Mouse (Mus musculus) neural tube, embryonic 13.5 days (tissue): ENCODE measurements around the gene Crim1. TPM values are rescaled to one million over a fixed set of nuclear protein-coding genes. Genes with fewer than 3 reads are reported as not detected.
A peak's percentile ranks its signal among the peaks of the same experiment; 100 is the strongest.

ENCODE experiments used
- ATAC-seq: fragments of 200-750 bp; cut with Nextera tagmentation; 2 replicates; pipeline ENCODE4 v1.8.0; 2017; ENCODE audit warnings: low read depth, mild to moderate bottlenecking, moderate TSS enrichment, moderate library complexity
- H3K27ac ChIP-seq: fragments of 300-500 bp; sonication (generic); replicated peaks from 2 replicates; pipeline ENCODE4 v1.5.1; 2015; ENCODE audit warnings: moderate library complexity, mild to moderate bottlenecking, inconsistent platforms
- H3K27me3 ChIP-seq: fragments of 300-500 bp; sonication (generic); 2 replicates; pipeline ENCODE4 v1.6.1; 2015; ENCODE audit warnings: mild to moderate bottlenecking, inconsistent platforms
- H3K36me3 ChIP-seq: fragments of 300-500 bp; sonication (generic); 2 replicates; pipeline ENCODE4 v1.6.1; 2015; ENCODE audit warnings: mild to moderate bottlenecking, inconsistent platforms
- H3K4me1 ChIP-seq: fragments of 300-500 bp; sonication (generic); replicated peaks from 2 replicates; pipeline ENCODE4 v1.6.1; 2015; ENCODE audit warnings: inconsistent platforms
- H3K4me2 ChIP-seq: fragments of 300-500 bp; sonication (generic); 2 replicates; pipeline ENCODE4 v1.6.1; 2015; ENCODE audit warnings: inconsistent platforms, mild to moderate bottlenecking, moderate library complexity
- H3K4me3 ChIP-seq: fragments of 300-500 bp; sonication (generic); 2 replicates; pipeline ENCODE4 v1.5.1; 2015; ENCODE audit warnings: mild to moderate bottlenecking, inconsistent platforms
- H3K9ac ChIP-seq: fragments of 300-500 bp; sonication (generic); 2 replicates; pipeline ENCODE4 v1.6.1; 2015; ENCODE audit warnings: moderate library complexity, mild to moderate bottlenecking, inconsistent platforms
- H3K9me3 ChIP-seq: fragments of 300-500 bp; sonication (generic); 2 replicates; pipeline ENCODE4 v1.6.1; 2016; ENCODE audit warnings: inconsistent platforms
- WGBS: fragments of 180-500 bp; shearing (Covaris S2); methylation state at CpG from one replicate; pipeline ENCODE4 v1.1.7; 2015; 5-methylcytosine and 5-hydroxymethylcytosine counted together
- polyA plus RNA-seq: library from polyadenylated mRNA; unstranded; fragments of >200 nt; fragmentation: Nextera tagmentation; extraction: Ambion mirVana; gene quantifications from 2 replicates; pipeline ENCODE4 v1.2.1, GENCODE M21; 2015

Gene Crim1
- polyA plus RNA-seq, 1 experiment from 2014 or later = 12.4 TPM

- no peak for ATAC-seq
- Histone ChIP-seq H3K4me3 (no peak overlapping the region), H3K27ac (no peak overlapping the region), H3K27me3 (no peaks in the 10 kb centered on the region), H3K4me2 (no peak overlapping the region), H3K9ac (no peak overlapping the region), H3K9me3 (no peaks in the 10 kb centered on the region), H3K4me1 (peaks cover 16% of the 10 kb centered on the region; the same call in 1 of the 2 replicates), H3K36me3 (no peaks in the 10 kb centered on the region; the same call in 1 of the 2 replicates)
- 80% methylated on average over 7 of the region's 7 CpGs for WGBS
These were observed 95.9 kb downstream of the Crim1 start for GRCm38 (mm10) chr17:78295979-78296378.

DNA sequence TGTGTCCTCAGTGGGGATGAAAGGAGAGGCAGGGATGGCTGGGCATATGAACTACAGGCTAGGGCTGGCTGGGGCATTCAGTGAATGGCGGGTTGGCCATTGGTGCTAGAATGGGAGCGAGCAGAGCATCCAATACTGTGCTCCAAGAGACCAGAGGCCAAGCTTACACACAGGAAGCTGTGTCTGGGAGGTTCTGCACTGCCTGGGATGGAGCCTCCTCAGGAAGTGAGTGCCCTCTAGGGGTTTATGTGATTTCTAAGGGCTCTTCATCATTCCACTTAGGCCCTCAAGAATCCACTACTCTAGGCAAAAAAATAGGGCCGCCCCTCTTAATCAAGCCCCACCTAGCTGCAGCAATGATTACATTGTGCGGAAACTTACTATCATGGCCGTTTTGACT, 98.1 kb downstream of the Crim1 start:
- Histone ChIP-seq H3K4me2 (no peak overlapping the region), H3K27me3 (no peaks in the 10 kb centered on the region), H3K9me3 (no peaks in the 10 kb centered on the region), H3K36me3 (peaks cover 5% of the 10 kb centered on the region; the same call in 1 of the 2 replicates), H3K27ac (no peak overlapping the region), H3K9ac (no peak overlapping the region), H3K4me3 (no peak overlapping the region), H3K4me1 (peaks cover 16% of the 10 kb centered on the region; the same call in 1 of the 2 replicates)
- ATAC-seq = no peak
- WGBS = 77% methylated on average over 5 of the region's 5 CpGs

DNA sequence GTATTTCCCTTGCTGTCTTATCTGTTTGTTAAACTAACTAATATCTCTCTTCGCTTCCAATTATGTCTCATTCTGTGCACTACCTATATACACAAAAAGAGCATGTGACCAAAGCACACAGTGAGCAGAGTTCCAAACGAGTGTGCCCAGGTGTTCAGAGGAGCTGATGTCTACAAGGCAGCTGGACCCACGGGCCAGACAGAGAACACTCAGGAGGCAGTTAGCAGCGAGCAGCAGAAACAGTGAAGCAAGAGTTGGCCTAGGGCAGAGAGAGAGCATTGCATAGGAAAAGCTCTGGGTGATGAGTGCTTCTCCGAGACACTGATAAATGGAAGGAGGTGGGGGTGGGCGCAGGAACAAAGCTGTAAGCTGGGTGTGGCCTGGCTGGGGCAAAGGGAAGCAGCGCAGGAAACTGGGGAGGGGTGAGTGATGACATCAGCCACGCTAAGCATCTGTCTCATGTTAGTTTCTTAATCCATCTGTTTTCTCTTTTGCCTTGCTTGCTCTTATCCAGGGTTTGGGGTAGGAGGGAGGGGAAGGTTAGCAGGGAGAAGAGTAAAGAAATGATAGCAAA, 99.0 kb downstream of the Crim1 start:
- WGBS = 53% methylated on average over 8 of the region's 8 CpGs
- H3K4me2 ChIP-seq = no peak overlapping the region
- ATAC-seq = no peak
- H3K27me3 ChIP-seq = no peaks in the 10 kb centered on the region
- peaks cover 11% of the 10 kb centered on the region; the same call in 1 of the 2 replicates for H3K36me3 ChIP-seq
- peaks cover 16% of the 10 kb centered on the region; the same call in 1 of the 2 replicates for H3K4me1 ChIP-seq
- H3K27ac ChIP-seq = no peak overlapping the region
- no peaks in the 10 kb centered on the region for H3K9me3 ChIP-seq
- no peak overlapping the region for H3K9ac ChIP-seq
- H3K4me3 ChIP-seq = no peak overlapping the region

- H3K4me3 ChIP-seq = no peak overlapping the region
- no peak overlapping the region for H3K9ac ChIP-seq
- H3K4me1 ChIP-seq = peaks cover 7% of the 10 kb centered on the region; the same call in 1 of the 2 replicates
- H3K27me3 ChIP-seq = no peaks in the 10 kb centered on the region
- ATAC-seq = no peak
- peaks cover 24% of the 10 kb centered on the region for H3K36me3 ChIP-seq
- H3K27ac ChIP-seq = no peak overlapping the region
- H3K4me2 ChIP-seq = no peak overlapping the region
- H3K9me3 ChIP-seq = no peaks in the 10 kb centered on the region
- WGBS = 90% methylated on average over 2 of the region's 2 CpGs
These were observed 103.0 kb downstream of the Crim1 start for GRCm38 (mm10) chr17:78303053-78303452.

- ATAC-seq = no peak
- peaks cover 2% of the 10 kb centered on the region; the same call in 1 of the 2 replicates for H3K4me1 ChIP-seq
- H3K27me3 ChIP-seq = no peaks in the 10 kb centered on the region
- no peaks in the 10 kb centered on the region for H3K9me3 ChIP-seq
- H3K4me2 ChIP-seq = no peak overlapping the region
- 88% methylated on average over 13 of the region's 13 CpGs for WGBS
- H3K27ac ChIP-seq = no peak overlapping the region
- H3K9ac ChIP-seq = no peak overlapping the region
- peaks cover 28% of the 10 kb centered on the region for H3K36me3 ChIP-seq
- no peak overlapping the region for H3K4me3 ChIP-seq
These were observed 104.0 kb downstream of the Crim1 start for GRCm38 (mm10) chr17:78304059-78304458.

- Histone ChIP-seq H3K4me3 (no peak overlapping the region), H3K27me3 (no peaks in the 10 kb centered on the region), H3K4me2 (no peak overlapping the region), H3K4me1 (no peaks in the 10 kb centered on the region), H3K36me3 (peaks cover 34% of the 10 kb centered on the region), H3K27ac (no peak overlapping the region), H3K9me3 (no peaks in the 10 kb centered on the region), H3K9ac (no peak overlapping the region)
- no peak for ATAC-seq
- 96% methylated on average over 9 of the region's 9 CpGs for WGBS
These were observed 106.4 kb downstream of the Crim1 start for GRCm38 (mm10) chr17:78306434-78306833.

GRCm38 (mm10) chr17:78308221-78308620, 108.2 kb downstream of the Crim1 start:
- H3K9me3 ChIP-seq = no peaks in the 10 kb centered on the region
- H3K4me3 ChIP-seq = no peak overlapping the region
- H3K4me2 ChIP-seq = no peak overlapping the region
- peaks cover 28% of the 10 kb centered on the region for H3K36me3 ChIP-seq
- H3K27ac ChIP-seq = no peak overlapping the region
- WGBS = 88% methylated on average over 9 of the region's 9 CpGs
- no peak for ATAC-seq
- H3K27me3 ChIP-seq = no peaks in the 10 kb centered on the region
- H3K4me1 ChIP-seq = no peaks in the 10 kb centered on the region
- no peak overlapping the region for H3K9ac ChIP-seq

- Histone ChIP-seq H3K4me3 (no peak overlapping the region), H3K4me2 (no peak overlapping the region), H3K4me1 (no peaks in the 10 kb centered on the region), H3K27ac (no peak overlapping the region), H3K9ac (no peak overlapping the region), H3K36me3 (peaks cover 35% of the 10 kb centered on the region), H3K27me3 (no peaks in the 10 kb centered on the region), H3K9me3 (no peaks in the 10 kb centered on the region)
- ATAC-seq = no peak
- WGBS = 74% methylated on average over 12 of the region's 12 CpGs
These were observed 113.0 kb downstream of the Crim1 start for GRCm38 (mm10) chr17:78313006-78313405.

DNA sequence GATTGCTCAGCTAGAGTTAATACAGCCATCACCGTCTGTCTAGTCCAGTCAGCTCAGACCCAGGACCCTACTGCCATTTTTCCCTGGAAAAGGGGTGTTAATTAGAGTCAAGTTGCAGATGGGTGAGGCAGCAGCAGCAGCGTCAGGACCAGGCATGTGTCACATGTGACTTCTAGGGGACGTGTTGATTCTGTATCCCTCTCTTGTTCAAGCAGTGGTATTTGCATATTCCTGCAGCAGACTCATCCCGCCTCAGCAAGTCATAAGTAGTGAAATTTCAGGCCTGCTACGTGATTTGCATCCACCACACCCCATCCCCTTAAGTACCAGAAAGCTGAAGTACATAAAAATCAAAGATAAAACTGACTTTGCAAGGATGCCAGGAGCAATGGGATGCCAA, 113.6 kb downstream of the Crim1 start:
- ATAC-seq = no peak
- no peak overlapping the region for H3K4me3 ChIP-seq
- H3K4me2 ChIP-seq = no peak overlapping the region
- H3K4me1 ChIP-seq = no peaks in the 10 kb centered on the region
- no peaks in the 10 kb centered on the region for H3K27me3 ChIP-seq
- H3K27ac ChIP-seq = no peak overlapping the region
- no peaks in the 10 kb centered on the region for H3K9me3 ChIP-seq
- H3K9ac ChIP-seq = no peak overlapping the region
- peaks cover 32% of the 10 kb centered on the region for H3K36me3 ChIP-seq
- 76% methylated on average over 5 of the region's 5 CpGs for WGBS

DNA sequence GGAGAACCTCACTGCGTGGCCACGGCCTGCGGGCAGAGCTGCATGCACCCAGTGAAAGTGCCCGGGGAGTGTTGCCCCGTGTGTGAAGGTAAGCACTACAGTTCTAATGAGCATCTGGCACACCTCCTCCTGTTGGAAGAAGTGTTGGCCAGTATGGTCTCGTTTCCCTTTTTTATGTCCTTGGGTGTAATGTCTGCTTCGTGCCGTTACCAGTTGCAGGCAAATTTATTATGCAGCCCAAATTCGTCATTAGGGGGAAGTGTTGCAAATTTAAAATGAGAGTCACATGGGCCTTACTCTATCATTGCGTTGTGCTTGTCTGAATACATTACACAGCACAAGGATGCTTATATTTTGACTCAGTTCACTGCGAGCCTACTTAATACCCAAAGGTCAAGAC, 115.6 kb downstream of the Crim1 start:
- Histone ChIP-seq H3K4me2 (no peak overlapping the region), H3K9ac (no peak overlapping the region), H3K27me3 (no peaks in the 10 kb centered on the region), H3K4me1 (no peaks in the 10 kb centered on the region), H3K4me3 (no peak overlapping the region), H3K36me3 (peaks cover 29% of the 10 kb centered on the region), H3K27ac (no peak overlapping the region), H3K9me3 (no peaks in the 10 kb centered on the region)
- 79% methylated on average over 11 of the region's 11 CpGs for WGBS
- ATAC-seq = peak; percentile 17; the same call in 1 of the 2 replicates

DNA sequence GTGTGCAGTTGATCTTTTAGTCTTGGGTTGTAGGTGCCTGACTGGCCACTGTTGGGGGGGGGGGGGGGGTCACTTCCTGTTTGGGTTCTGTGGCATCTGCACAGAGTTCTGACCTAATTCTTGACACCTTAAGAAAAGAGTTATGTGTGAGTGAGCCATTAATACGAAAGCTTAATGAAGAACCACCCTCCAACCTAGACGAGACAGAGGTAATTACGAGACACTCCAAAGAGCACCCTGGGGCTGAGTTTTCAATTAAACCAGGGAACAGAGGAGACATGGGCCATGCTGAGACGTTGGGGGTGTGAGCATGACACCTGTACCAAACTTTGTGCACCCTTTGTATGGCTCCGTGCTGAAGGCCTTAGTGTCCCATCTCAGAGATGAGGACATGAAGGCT, 117.3 kb downstream of the Crim1 start:
- peaks cover 2% of the 10 kb centered on the region; the same call in 1 of the 2 replicates for H3K4me1 ChIP-seq
- no peak overlapping the region for H3K27ac ChIP-seq
- WGBS = 70% methylated on average over 5 of the region's 5 CpGs
- no peaks in the 10 kb centered on the region for H3K27me3 ChIP-seq
- H3K9ac ChIP-seq = no peak overlapping the region
- H3K4me2 ChIP-seq = no peak overlapping the region
- no peak overlapping the region for H3K4me3 ChIP-seq
- no peaks in the 10 kb centered on the region for H3K9me3 ChIP-seq
- no peak for ATAC-seq
- peaks cover 29% of the 10 kb centered on the region for H3K36me3 ChIP-seq

DNA sequence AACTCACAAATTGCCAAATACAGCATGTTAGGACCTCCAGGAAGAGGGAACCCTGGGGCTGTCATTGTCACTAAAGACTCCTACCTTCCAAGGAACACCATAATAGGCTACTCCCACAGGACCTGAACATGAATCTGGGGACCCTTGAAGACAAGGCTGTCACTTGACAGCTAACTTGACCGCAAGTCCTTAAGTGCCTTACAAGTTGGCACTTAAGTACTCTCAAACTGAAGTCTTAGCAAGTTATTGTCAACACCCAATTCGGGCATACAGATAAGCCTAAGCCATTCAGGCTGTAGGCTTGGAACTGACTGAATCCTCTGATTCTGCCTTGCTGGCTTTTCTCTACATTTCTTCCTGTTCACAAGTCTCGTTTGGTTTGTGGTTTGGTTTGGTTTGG, 118.8 kb downstream of the Crim1 start:
- H3K36me3 ChIP-seq = peaks cover 24% of the 10 kb centered on the region
- no peak overlapping the region for H3K9ac ChIP-seq
- no peak overlapping the region for H3K4me3 ChIP-seq
- 90% methylated on average over 3 of the region's 3 CpGs for WGBS
- H3K27me3 ChIP-seq = no peaks in the 10 kb centered on the region
- no peak overlapping the region for H3K4me2 ChIP-seq
- no peak for ATAC-seq
- H3K27ac ChIP-seq = no peak overlapping the region
- no peaks in the 10 kb centered on the region for H3K9me3 ChIP-seq
- peaks cover 9% of the 10 kb centered on the region; the same call in 1 of the 2 replicates for H3K4me1 ChIP-seq
